In the genomic region with DNA sequence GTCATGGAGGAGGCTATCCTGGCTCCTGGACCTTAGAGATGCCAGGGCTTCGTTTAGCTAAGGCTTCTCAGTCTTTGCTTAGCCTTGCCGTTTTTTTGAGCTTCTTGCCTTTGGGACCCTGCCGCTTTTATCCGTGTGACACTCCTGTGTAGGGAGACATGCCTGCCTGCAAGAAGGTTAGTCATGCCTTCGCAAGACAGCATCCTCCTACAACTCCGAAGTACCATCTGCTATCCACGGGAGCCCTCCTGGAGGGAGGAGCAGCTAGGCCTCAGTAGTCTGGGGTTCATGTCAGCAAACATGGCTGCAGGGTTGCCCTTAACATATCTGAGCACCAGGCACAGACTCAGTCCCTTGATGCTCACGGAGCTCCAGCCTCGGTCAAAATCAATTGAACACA, we compare ENCODE assay signal across 19 mouse cellular contexts. TPM values are rescaled to one million over a fixed set of nuclear protein-coding genes. Genes with fewer than 3 reads are reported as not detected.
A peak's percentile ranks its signal among the peaks of the same experiment; 100 is the strongest.
DNase-seq lines count a peak whose midpoint lies in the region; ATAC-seq lines count a peak whose summit lies in the region.
"Had no signal": no experiment of that assay in that cellular context is flagged by ENCODE, and none has a peak within 500 bp of the region (broad histone marks: within the 10 kb centered on the region; RNA-seq: fewer than 3 reads in every experiment).

No protein-coding gene starts in this region.

- 86% methylated on average over 9 of the region's 9 CpGs for WGBS in forebrain, embryonic 14.5 days

- 0 out of 2 replicates have a peak, but pooled peaks cover 5% of the 10 kb centered on the region for H3K4me1 ChIP-seq in forebrain, embryonic 14.5 days (ENCODE audit: control insufficient read depth, insufficient read depth, low read length)

- H3K9ac ChIP-seq in forebrain, embryonic 14.5 days (ENCODE audit: low read length): no peak overlapping the region

- H3K36me3 ChIP-seq in forebrain, embryonic 14.5 days (ENCODE audit: control insufficient read depth, insufficient read depth, low read length): no peaks in the 10 kb centered on the region
- H3K36me3 ChIP-seq: G1E had no signal

- no peak overlapping the region for H3K27ac ChIP-seq in forebrain, embryonic 14.5 days (ENCODE audit: low read depth, low read length)

- no peak for DNase-seq in frontal cortex, postnatal 25 days (ENCODE audit: low spot score in 2 of 2)
- DNase-seq in brain, adult 2 months (ENCODE audit: low read depth, low spot score): peak; percentile 54
- DNase-seq in forebrain, embryonic 14.5 days (ENCODE audit: low spot score): no peak
- DNase-seq: adrenal gland, adult 2 months; adrenal gland, adult 8-10 months; adrenal gland, postnatal 10 days; adrenal gland, postnatal 14 days; adrenal gland, postnatal 25 days; adrenal gland, postnatal 36 days; B cell, adult 2 months; cerebellum, adult 11 months; cerebellum, adult 11-12 months; cerebellum, adult 18-20 months; cerebellum, adult 2 months had no signal

- no peaks in the 10 kb centered on the region for H3K9me3 ChIP-seq in forebrain, embryonic 14.5 days (replicated peaks; ENCODE audit: control insufficient read depth, low read length)
- H3K9me3 ChIP-seq: G1E had no signal

- no peak overlapping the region for H3K4me2 ChIP-seq in forebrain, embryonic 14.5 days (ENCODE audit: low read length)

- H3K4me3 ChIP-seq in forebrain, embryonic 14.5 days (ENCODE audit: low read depth, low read length): no peak overlapping the region

- ATAC-seq in frontal cortex, adult (ENCODE audit: low TSS enrichment): peak; percentile 50; the same call in 1 of the 2 replicates
- no peak for ATAC-seq in forebrain, embryonic 14.5 days
- ATAC-seq: activated CD4-positive, CD25-positive, alpha-beta regulatory T cell, adult 4 months; CD4-positive, CD25-positive, alpha-beta regulatory T cell, adult 4 months; Patski had no signal

- H3K27me3 ChIP-seq in forebrain, embryonic 14.5 days (replicated peaks; ENCODE audit: control insufficient read depth, insufficient read depth, low read length): no peaks in the 10 kb centered on the region
- H3K27me3 ChIP-seq: Patski had no signal

RNA-seq across cellular contexts. Expression of gene Casz1, which starts 43.4 kb away (rescaled TPM):
- polyA plus RNA-seq in forebrain, embryonic 14.5 days (2014; fragmentation: Nextera tagmentation; extraction: Ambion mirVana): 0.57 and 1.1 TPM in 2 replicates
